Comparison of ENCODE assay signal across 11 mouse cellular contexts in the genomic region with DNA sequence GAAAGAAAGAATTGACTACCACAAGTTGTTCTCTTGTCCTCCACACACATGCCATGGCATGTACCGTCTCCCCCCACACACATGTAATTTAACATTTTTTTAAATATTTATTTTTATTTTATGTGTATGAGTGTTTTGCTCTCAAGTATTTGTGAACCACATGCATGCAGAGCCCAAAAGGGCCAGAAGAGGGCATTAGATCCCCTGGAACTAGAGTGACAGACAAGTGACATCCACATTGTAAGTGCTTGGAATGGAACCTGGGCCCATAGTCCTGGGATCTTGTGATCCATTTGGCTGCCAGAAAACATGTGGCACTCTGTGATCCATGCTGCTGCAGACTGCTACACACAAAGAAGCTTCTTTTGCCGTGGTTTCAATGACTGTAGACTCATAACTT. TPM values are rescaled to one million over a fixed set of nuclear protein-coding genes. Genes with fewer than 3 reads are reported as not detected.
DNase-seq lines count a peak whose midpoint lies in the region; ATAC-seq lines count a peak whose summit lies in the region.
"Had no signal": no experiment of that assay in that cellular context is flagged by ENCODE, and none has a peak within 500 bp of the region (broad histone marks: within the 10 kb centered on the region; RNA-seq: fewer than 3 reads in every experiment).

No protein-coding gene starts in this region.

- 34% methylated on average over 2 of the region's 2 CpGs for WGBS in liver, embryonic 11.5 days

- no peak for ATAC-seq in CD4-positive, CD25-positive, alpha-beta regulatory T cell, adult 4 months
- ATAC-seq in liver, embryonic 11.5 days (replicated peaks; ENCODE audit: low FRiP score): no peak
- ATAC-seq: forebrain, embryonic 13.5 days had no signal

- H3K9me3 ChIP-seq in liver, embryonic 11.5 days (ENCODE audit: control insufficient read depth, low read length): no peaks in the 10 kb centered on the region
- H3K9me3 ChIP-seq: forebrain, embryonic 13.5 days had no signal

- no peak overlapping the region for H3K27ac ChIP-seq in liver, embryonic 11.5 days (ENCODE audit: low read depth, low read length)
- H3K27ac ChIP-seq: forebrain, embryonic 13.5 days had no signal

- no peaks in the 10 kb centered on the region for H3K36me3 ChIP-seq in liver, embryonic 11.5 days (ENCODE audit: control insufficient read depth, insufficient read depth, low read length)

- no peak overlapping the region for H3K4me3 ChIP-seq in liver, embryonic 11.5 days (ENCODE audit: low read depth, low read length)
- H3K4me3 ChIP-seq: forebrain, embryonic 13.5 days had no signal

- peaks cover 6% of the 10 kb centered on the region for H3K27me3 ChIP-seq in liver, embryonic 11.5 days (replicated peaks; ENCODE audit: control insufficient read depth, insufficient read depth, low read length)
- H3K27me3 ChIP-seq: forebrain, embryonic 13.5 days had no signal

- no peaks in the 10 kb centered on the region for H3K4me1 ChIP-seq in liver, embryonic 11.5 days (replicated peaks; ENCODE audit: control insufficient read depth, insufficient read depth, low read length)
- H3K4me1 ChIP-seq: forebrain, embryonic 13.5 days had no signal

- H3K4me2 ChIP-seq in liver, embryonic 11.5 days: no peak overlapping the region
- H3K4me2 ChIP-seq: forebrain, embryonic 13.5 days had no signal

- DNase-seq in CD4-positive, CD25-positive, alpha-beta regulatory T cell, adult 2 months (ENCODE audit: low read depth, low spot score): peak; percentile 65
- peak; percentile 3 for DNase-seq in liver
- no peak for DNase-seq in liver, embryonic 11.5 days (ENCODE audit: low spot score)
- peak; percentile 4 to 49 for DNase-seq in kidney, postnatal 36 days
- peak; percentile 48 for DNase-seq in thymus, postnatal 0 days (ENCODE audit: low spot score)
- no peak for DNase-seq in urinary bladder, adult 18-20 months (ENCODE audit: low spot score in 2 of 2)
- no peak for DNase-seq in embryo, embryonic 11 days

- H3K9ac ChIP-seq in liver, embryonic 11.5 days (ENCODE audit: low read depth, low read length): no peak overlapping the region
- H3K9ac ChIP-seq: forebrain, embryonic 13.5 days had no signal

RNA-seq across cellular contexts. Expression of gene Opn1mw, which starts 2.3 kb away (rescaled TPM):
- not detected for polyA plus RNA-seq in CD4-positive, CD25-positive, alpha-beta regulatory T cell, adult 4 months (2017; shearing (Covaris generic))
- polyA plus RNA-seq in liver, embryonic 11.5 days (2014; fragmentation: Nextera tagmentation; extraction: Ambion mirVana): not detected in 2 replicates
- polyA plus RNA-seq in thymus, postnatal 0 days (2015; fragmentation: Nextera tagmentation; extraction: Ambion mirVana): not detected in 2 replicates
- polyA plus RNA-seq: forebrain, embryonic 13.5 days; lung, embryonic 16.5 days; neural tube, embryonic 14.5 days had no signal

RNA-seq across cellular contexts. Expression of gene Mecp2, which starts 10.2 kb away (rescaled TPM):
- polyA plus RNA-seq in CD4-positive, CD25-positive, alpha-beta regulatory T cell, adult 4 months (2017; shearing (Covaris generic)): 10 to 100 TPM; 19.9 to 20.2 TPM
- 10.5 and 11.8 TPM in 2 replicates for polyA plus RNA-seq in liver, embryonic 11.5 days (2014; fragmentation: Nextera tagmentation; extraction: Ambion mirVana)
- polyA plus RNA-seq in thymus, postnatal 0 days (2015; fragmentation: Nextera tagmentation; extraction: Ambion mirVana): 16.6 and 16.7 TPM in 2 replicates

RNA-seq across cellular contexts. Expression of gene Tex28, which starts 42.7 kb away (rescaled TPM):
- not detected for polyA plus RNA-seq in CD4-positive, CD25-positive, alpha-beta regulatory T cell, adult 4 months (2017; shearing (Covaris generic))
- not detected in 2 replicates for polyA plus RNA-seq in liver, embryonic 11.5 days (2014; fragmentation: Nextera tagmentation; extraction: Ambion mirVana)
- not detected in 2 replicates for polyA plus RNA-seq in thymus, postnatal 0 days (2015; fragmentation: Nextera tagmentation; extraction: Ambion mirVana)
- polyA plus RNA-seq: forebrain, embryonic 13.5 days; lung, embryonic 16.5 days; neural tube, embryonic 14.5 days had no signal

RNA-seq across cellular contexts. Expression of gene Tktl1, which starts 52.1 kb away (rescaled TPM):
- 1 to 10 TPM; 2.9 to 3.1 TPM for polyA plus RNA-seq in CD4-positive, CD25-positive, alpha-beta regulatory T cell, adult 4 months (2017; shearing (Covaris generic))
- polyA plus RNA-seq in liver, embryonic 11.5 days (2014; fragmentation: Nextera tagmentation; extraction: Ambion mirVana): not detected in 2 replicates
- 0.51 and 0.52 TPM in 2 replicates for polyA plus RNA-seq in thymus, postnatal 0 days (2015; fragmentation: Nextera tagmentation; extraction: Ambion mirVana)
- polyA plus RNA-seq: forebrain, embryonic 13.5 days; lung, embryonic 16.5 days had no signal

Comparison
In these comparisons a context has a peak if more than half of its experiments do, and no peak if none do; other contexts are left out.
1. DNase-seq: peak in CD4-positive, CD25-positive, alpha-beta regulatory T cell, adult 2 months (single experiment), liver (single experiment), kidney, postnatal 36 days (2 of 2) and thymus, postnatal 0 days (single experiment); none in liver, embryonic 11.5 days (single experiment), urinary bladder, adult 18-20 months (0 of 2) and embryo, embryonic 11 days (single experiment).